Mouse (Mus musculus) thymus, postnatal 10 days (tissue): ENCODE measurements around the gene Gan.
A peak's percentile ranks its signal among the peaks of the same experiment; 100 is the strongest.

Source experiments
- DNase-seq, 2 experiments: peaks; one replicate each; pipeline ENCODE4 v3.0.0; 2021; ENCODE audit warnings: low spot score in 2 of 2

Gene Gan

GRCm38 (mm10) chr8:117157769-117158091 is 205 bp upstream of the Gan start:
- DNase-seq: peak; percentile 92 to 95

GRCm38 (mm10) chr8:117159031-117159430 is 1.1 kb downstream of the Gan start:
- DNase-seq: no peak

- DNase-seq: no peak
Measured at GRCm38 (mm10) chr8:117164912-117165311, 7.0 kb downstream of the Gan start.

- DNase-seq: no peak
Measured at GRCm38 (mm10) chr8:117165542-117165941, 7.6 kb downstream of the Gan start.

- DNase-seq: no peak
Measured at GRCm38 (mm10) chr8:117166515-117166914, 8.6 kb downstream of the Gan start.

- no peak for DNase-seq
Measured at GRCm38 (mm10) chr8:117167243-117167883, 9.4 kb downstream of the Gan start.

GRCm38 (mm10) chr8:117168378-117168777 is 10.4 kb downstream of the Gan start:
- no peak for DNase-seq

GRCm38 (mm10) chr8:117171826-117172225 is 13.9 kb downstream of the Gan start:
- DNase-seq: no peak

- DNase-seq: no peak
Measured at GRCm38 (mm10) chr8:117172904-117173303, 15.0 kb downstream of the Gan start.

- DNase-seq: no peak
Measured at GRCm38 (mm10) chr8:117173690-117174089, 15.8 kb downstream of the Gan start.

GRCm38 (mm10) chr8:117174536-117174935 is 16.6 kb downstream of the Gan start:
- DNase-seq: no peak

- no peak for DNase-seq
Measured at GRCm38 (mm10) chr8:117176308-117176707, 18.4 kb downstream of the Gan start.

GRCm38 (mm10) chr8:117177236-117177635 is 19.3 kb downstream of the Gan start:
- no peak for DNase-seq

GRCm38 (mm10) chr8:117178039-117178438 is 20.1 kb downstream of the Gan start:
- DNase-seq: no peak

- DNase-seq: no peak
Measured at GRCm38 (mm10) chr8:117178676-117179075, 20.7 kb downstream of the Gan start.

- DNase-seq: no peak
Measured at GRCm38 (mm10) chr8:117182746-117183145, 24.8 kb downstream of the Gan start.

GRCm38 (mm10) chr8:117183664-117184377 is 25.9 kb downstream of the Gan start:
- DNase-seq: no peak

GRCm38 (mm10) chr8:117194355-117194754 is 36.4 kb downstream of the Gan start:
- no peak for DNase-seq

- no peak for DNase-seq
Measured at GRCm38 (mm10) chr8:117196593-117196992, 38.7 kb downstream of the Gan start.

- DNase-seq: no peak
Measured at GRCm38 (mm10) chr8:117197551-117197950, 39.6 kb downstream of the Gan start.

- peak; percentile 61 to 69 for DNase-seq
Measured at GRCm38 (mm10) chr8:117198141-117198935, 40.4 kb downstream of the Gan start.

GRCm38 (mm10) chr8:117199658-117200057 is 41.7 kb downstream of the Gan start:
- DNase-seq: no peak

- no peak for DNase-seq
Measured at GRCm38 (mm10) chr8:117200346-117200745, 42.4 kb downstream of the Gan start.
